Mouse (Mus musculus) kidney, adult 2 months (tissue): ENCODE measurements at regions not wholly inside any gene's neighbourhood (a gene's known extent, or its start where the extent isn't known, plus 50 kb on each side); places are given as distances from the start of the nearest gene placed in this dataset.

Experiments
- CTCF ChIP-seq: fragments of 200-500 bp; conservative IDR thresholded peaks from 2 replicates; pipeline ENCODE4 v1.5.1; 2011; ENCODE audit warnings: low read depth, mild to moderate bottlenecking, control low read depth, low read length, moderate library complexity, mixed read lengths; ENCODE audit not compliant: insufficient read depth, insufficient read length
- POLR2A ChIP-seq: fragments of 200-500 bp; IDR thresholded peaks from one replicate; pipeline ENCODE4 v1.6.1; 2011; ENCODE audit warnings: low read depth, low read length, control low read depth

GRCm38 (mm10) chr3:150328811-150329210 lies 1108.9 kb upstream of the Adgrl4 start:
- TF ChIP-seq CTCF (no peak), POLR2A (no peak)
